Mouse (Mus musculus) CH12.LX (cell line): ENCODE measurements around the gene Pip5k1a. TPM values are rescaled to one million over a fixed set of nuclear protein-coding genes. Genes with fewer than 3 reads are reported as not detected.

ENCODE experiments used
- DNase-seq: peaks from one replicate; pipeline ENCODE4 v3.0.0-alpha.2; 2013; ENCODE audit errors: extremely low read depth
- H3K27ac ChIP-seq: 2 replicates; pipeline ENCODE4 v1.5.1; 2012; ENCODE audit warnings: low read depth, mild to moderate bottlenecking, control low read depth, moderate library complexity; ENCODE audit not compliant: insufficient read depth
- H3K27me3 ChIP-seq: replicated peaks from 2 replicates; pipeline ENCODE3; 2012; ENCODE audit warnings: inconsistent platforms
- H3K36me3 ChIP-seq, 2 experiments: replicated peaks in 1 of 2; 2 replicates each; pipeline versions ENCODE3 to v1.6.1; 2012; ENCODE audit warnings: inconsistent platforms in 1 of 2, low read length in 1 of 2, mild to moderate bottlenecking in 1 of 2, mixed read lengths in 1 of 2, moderate library complexity in 1 of 2; ENCODE audit not compliant: control insufficient read depth in 1 of 2, insufficient read depth in 1 of 2
- H3K4me1 ChIP-seq, 2 experiments: 2 replicates each; pipeline ENCODE4 v1.6.1; 2012; ENCODE audit warnings: inconsistent platforms in 1 of 2, moderate library complexity in 1 of 2; ENCODE audit not compliant: insufficient read depth in 2 of 2, control insufficient read depth in 1 of 2
- H3K4me2 ChIP-seq: 2 replicates; pipeline ENCODE4 v1.6.1; 2012; ENCODE audit warnings: low read depth, mild to moderate bottlenecking, control low read depth; ENCODE audit not compliant: poor library complexity, insufficient read depth, severe bottlenecking
- H3K4me3 ChIP-seq, 3 experiments: fragments of 150-350 bp in 1 of 3; sonication (generic) in 1 of 3; replicated peaks in 1 of 3; 2 replicates each; pipeline versions ENCODE3 to v1.5.1; 2011 to 2012; ENCODE audit warnings: low read depth in 2 of 3, low read length in 2 of 3, mild to moderate bottlenecking in 2 of 3, moderate library complexity in 2 of 3, control low read depth in 1 of 3, improper control_type of control experiment in 1 of 3, inconsistent platforms in 1 of 3, mixed read lengths in 1 of 3; ENCODE audit not compliant: poor library complexity in 1 of 3
- H3K79me2 ChIP-seq: replicated peaks from 2 replicates; pipeline ENCODE4 v1.6.1; 2012; ENCODE audit warnings: mild to moderate bottlenecking, moderate library complexity; ENCODE audit not compliant: control insufficient read depth, poor library complexity, insufficient read depth, severe bottlenecking; ENCODE audit errors: extremely low read depth
- H3K9ac ChIP-seq: 2 replicates; pipeline ENCODE4 v1.6.1; 2012; ENCODE audit warnings: low read depth, mild to moderate bottlenecking, control low read depth, moderate library complexity; ENCODE audit not compliant: insufficient read depth
- H3K9me3 ChIP-seq: replicated peaks from 2 replicates; pipeline ENCODE3; 2012; ENCODE audit warnings: low read length, inconsistent platforms, mixed read lengths
- BHLHE40 ChIP-seq: IDR thresholded peaks from 2 replicates; pipeline ENCODE4 v1.6.1; 2011; ENCODE audit warnings: mild to moderate bottlenecking, low read depth, low read length, improper control_type of control experiment
- CHD1 ChIP-seq: IDR thresholded peaks from 2 replicates; pipeline ENCODE4 v1.6.1; 2012; ENCODE audit warnings: low read depth, low read length, improper control_type of control experiment, inconsistent platforms
- CHD2 ChIP-seq: IDR thresholded peaks from 2 replicates; pipeline ENCODE4 v1.6.1; 2011; ENCODE audit warnings: low read length, improper control_type of control experiment
- CTCF ChIP-seq, 2 experiments: IDR thresholded peaks in 1 of 2; conservative IDR thresholded peaks in 1 of 2; 2 replicates each; pipeline ENCODE4 v1.5.1; 2011 to 2012; ENCODE audit warnings: low read depth in 2 of 2, low read length in 2 of 2, improper control_type of control experiment in 1 of 2, inconsistent platforms in 1 of 2, mild to moderate bottlenecking in 1 of 2, moderate library complexity in 1 of 2
- ELF1 ChIP-seq: IDR thresholded peaks from 2 replicates; pipeline ENCODE4 v1.6.1; 2014; ENCODE audit warnings: low read depth, mild to moderate bottlenecking, inconsistent platforms, low read length, improper control_type of control experiment
- GABPA ChIP-seq: IDR thresholded peaks from 2 replicates; pipeline ENCODE4 v1.6.1; 2012; ENCODE audit warnings: low read depth, low read length, improper control_type of control experiment, inconsistent platforms; ENCODE audit not compliant: insufficient replicate concordance
- HCFC1 ChIP-seq: IDR thresholded peaks from 2 replicates; pipeline ENCODE4 v1.6.1; 2012; ENCODE audit warnings: low read depth, mild to moderate bottlenecking, inconsistent platforms, low read length, improper control_type of control experiment
- JUN ChIP-seq: IDR thresholded peaks from 2 replicates; pipeline ENCODE4 v1.6.1; 2011; ENCODE audit warnings: low read depth, mild to moderate bottlenecking, low read length, improper control_type of control experiment, moderate library complexity; ENCODE audit not compliant: insufficient read depth
- MAFK ChIP-seq: IDR thresholded peaks from 2 replicates; pipeline ENCODE4 v1.6.1; 2011; ENCODE audit warnings: low read length, improper control_type of control experiment; ENCODE audit not compliant: insufficient replicate concordance
- MAX ChIP-seq: IDR thresholded peaks from 2 replicates; pipeline ENCODE4 v1.6.1; 2011; ENCODE audit warnings: low read length, improper control_type of control experiment
- MEF2A ChIP-seq: IDR thresholded peaks from 2 replicates; pipeline ENCODE4 v1.6.1; 2014; ENCODE audit warnings: low read depth, mild to moderate bottlenecking, inconsistent platforms, low read length, improper control_type of control experiment, borderline replicate concordance
- MYC ChIP-seq: IDR thresholded peaks from 2 replicates; pipeline ENCODE4 v1.6.1; 2011; ENCODE audit warnings: low read depth, mild to moderate bottlenecking, improper control_type of control experiment, low read length
- NRF1 ChIP-seq: IDR thresholded peaks from 2 replicates; pipeline ENCODE4 v1.6.1; 2014; ENCODE audit warnings: low read depth, mild to moderate bottlenecking, inconsistent platforms, low read length, improper control_type of control experiment, moderate library complexity
- POLR2AphosphoS2 ChIP-seq: IDR thresholded peaks from 2 replicates; pipeline ENCODE4 v1.6.1; 2011; ENCODE audit warnings: low read depth, low read length, improper control_type of control experiment
- RAD21 ChIP-seq: IDR thresholded peaks from 2 replicates; pipeline ENCODE4 v1.6.1; 2011; ENCODE audit warnings: low read depth, mild to moderate bottlenecking, low read length, improper control_type of control experiment, moderate library complexity
- RCOR1 ChIP-seq: conservative IDR thresholded peaks from 2 replicates; pipeline ENCODE4 v1.6.1; 2012; ENCODE audit warnings: low read depth, mild to moderate bottlenecking, inconsistent platforms, low read length, improper control_type of control experiment
- TBP ChIP-seq: conservative IDR thresholded peaks from 2 replicates; pipeline ENCODE4 v1.6.1; 2011; ENCODE audit warnings: low read depth, low read length, improper control_type of control experiment
- UBTF ChIP-seq: IDR thresholded peaks from 2 replicates; pipeline ENCODE4 v1.6.1; 2012; ENCODE audit warnings: low read depth, mild to moderate bottlenecking, inconsistent platforms, low read length, improper control_type of control experiment, moderate library complexity
- USF2 ChIP-seq: conservative IDR thresholded peaks from 2 replicates; pipeline ENCODE4 v1.6.1; 2011; ENCODE audit warnings: low read depth, low read length, improper control_type of control experiment
- ZC3H11A ChIP-seq: IDR thresholded peaks from 2 replicates; pipeline ENCODE4 v1.6.1; 2012; ENCODE audit warnings: low read depth, mild to moderate bottlenecking, inconsistent platforms, low read length, improper control_type of control experiment
- ZNF384 ChIP-seq: IDR thresholded peaks from 2 replicates; pipeline ENCODE4 v1.6.1; 2012; ENCODE audit warnings: low read depth, low read length, improper control_type of control experiment, inconsistent platforms
- dilution Hi-C: fragments of 300-500 bp; cut with MboI; formaldehyde crosslinking; loops from 2 replicates; pipeline ENCODE4 v1.14.3; 2020; ENCODE audit warnings: low sequenced_read_pairs; ENCODE audit not compliant: extremely low pct_unique_long_range_greater_than_20kb, extremely low pct_ligation_motif_present
- in situ Hi-C: fragments of 300-500 bp; cut with MboI; formaldehyde crosslinking; loops from 3 replicates; pipeline ENCODE4 v1.14.3; 2019; ENCODE audit warnings: low sequenced_read_pairs, low pct_ligation_motif_present, low pct_unique_long_range_greater_than_20kb, mixed read lengths
- polyA plus RNA-seq: library from polyadenylated mRNA; unstranded; fragments of >175 nt; gene quantifications from 2 replicates; pipeline ENCODE4 v1.2.1, GENCODE M21; 2012; ENCODE audit warnings: low read depth; ENCODE audit not compliant: insufficient read length
- total RNA-seq, 2 experiments: library from RNA; depleted of rRNA; stranded (reverse); fragments of 300-350 nt in 1 of 2; fragments of >200 nt in 1 of 2; gene quantifications; 2 replicates each; pipeline ENCODE4 v1.2.3; 2012 to 2014

The Pip5k1a gene
- total and polyA plus RNA-seq, 3 experiments, result 21.5 to 35.8 (median 34.1) TPM

DNA sequence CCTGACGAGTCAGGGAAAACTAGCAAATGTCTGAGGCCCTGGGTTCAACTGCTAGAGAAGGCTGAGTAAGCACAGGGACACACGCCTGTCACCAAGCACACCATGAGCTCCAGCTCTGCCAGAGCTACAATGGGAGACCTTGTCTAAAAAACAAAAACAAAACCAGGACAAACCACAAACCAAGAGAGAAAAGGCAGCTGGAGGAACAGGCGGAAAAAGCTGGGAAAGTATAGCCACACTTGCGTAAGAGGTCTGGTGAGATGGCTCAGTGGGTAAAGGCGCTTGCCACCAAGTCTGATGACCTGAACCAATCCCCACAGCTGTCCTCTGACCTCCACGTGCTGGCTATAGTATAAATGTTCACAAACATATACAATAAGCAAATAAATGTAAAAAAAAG lies 40.6 kb downstream of the Pip5k1a start (continued):
- TF ChIP-seq RCOR1, result no peak
- TF ChIP-seq, all 38 proteins: peak for 0

- H3K9ac ChIP-seq, result no peak overlapping the region
- H3K4me3 ChIP-seq, result no peak overlapping the region
- in situ Hi-C loops, result no loop called here
- no peak overlapping the region for H3K4me2 ChIP-seq
- no peaks in the 10 kb centered on the region for H3K9me3 ChIP-seq
- H3K27ac ChIP-seq, result no peak overlapping the region
- no peak for TF ChIP-seq NRF1
- no peak for TF ChIP-seq ELF1
- TF ChIP-seq ZNF384, result peak; percentile 69
- dilution Hi-C loops, result no loop called here
- H3K27me3 ChIP-seq, result no peaks in the 10 kb centered on the region
- no peak for DNase-seq
- peaks cover 73 to 93% of the 10 kb centered on the region in 2 experiments for H3K36me3 ChIP-seq
- no peaks in the 10 kb centered on the region for H3K79me2 ChIP-seq
- peaks cover 0 to 8% of the 10 kb centered on the region in 2 experiments; a peak in 2 of 4 replicates for H3K4me1 ChIP-seq
These were observed 41.2 kb downstream of the Pip5k1a start for GRCm38 (mm10) chr3:95065553-95065952.

- peaks cover 70 to 93% of the 10 kb centered on the region in 2 experiments for H3K36me3 ChIP-seq
- in situ Hi-C loops, result no loop called here
These were observed 43.0 kb downstream of the Pip5k1a start for GRCm38 (mm10) chr3:95063741-95064140.

GRCm38 (mm10) chr3:95058078-95058477 lies 48.7 kb downstream of the Pip5k1a start:
- no peaks in the 10 kb centered on the region for H3K79me2 ChIP-seq
- TF ChIP-seq ZC3H11A, result no peak
- TF ChIP-seq UBTF, result no peak
- no peak for TF ChIP-seq MAX
- TF ChIP-seq MEF2A, result no peak
- no peak for TF ChIP-seq CHD1
- no peak for TF ChIP-seq POLR2AphosphoS2
- no peak for TF ChIP-seq TBP
- no peak for TF ChIP-seq CHD2
- H3K4me2 ChIP-seq, result no peak overlapping the region
- H3K4me1 ChIP-seq, result peaks cover 0 to 10% of the 10 kb centered on the region in 2 experiments; a peak in 2 of 4 replicates
- in situ Hi-C loops (no loop called here), dilution Hi-C loops (no loop called here)
- peaks cover 39 to 61% of the 10 kb centered on the region in 2 experiments for H3K36me3 ChIP-seq
- H3K27me3 ChIP-seq, result no peaks in the 10 kb centered on the region
- no peak for DNase-seq
- H3K9me3 ChIP-seq, result no peaks in the 10 kb centered on the region
- H3K27ac ChIP-seq, result no peak overlapping the region
- H3K4me3 ChIP-seq, result no peak overlapping the region
- H3K9ac ChIP-seq, result no peak overlapping the region

More at GRCm38 (mm10) chr3:95063741-95064140, 43.0 kb downstream of the Pip5k1a start:
- Histone ChIP-seq H3K27me3 (no peaks in the 10 kb centered on the region), H3K4me3 (no peak overlapping the region), H3K27ac (no peak overlapping the region), H3K9ac (no peak overlapping the region), H3K4me1 (peaks cover 0 to 8% of the 10 kb centered on the region in 2 experiments; a peak in 2 of 4 replicates), H3K9me3 (no peaks in the 10 kb centered on the region), H3K79me2 (no peaks in the 10 kb centered on the region), H3K4me2 (no peak overlapping the region)
- dilution Hi-C loops, result no loop called here
- DNase-seq, result no peak
- TF ChIP-seq JUN (no peak), HCFC1 (no peak), MAFK (no peak), RAD21 (no peak), CTCF (conservative IDR thresholded peaks at IDR 0.05 in 1 of 2, IDR thresholded peaks at IDR 0.05 in 1 of 2; ENCODE audit: low read depth in 2 of 2, low read length in 2 of 2) (no peak), ZNF384 (no peak), GABPA (no peak), USF2 (no peak), ZC3H11A (no peak), UBTF (no peak), BHLHE40 (no peak), POLR2AphosphoS2 (no peak), MYC (no peak)
